Mouse (Mus musculus) left cerebral cortex, adult 11 months (tissue): ENCODE measurements around the gene Ganab.

Experiments
- DNase-seq: peaks from one replicate; pipeline ENCODE4 v3.0.0; 2022; ENCODE audit warnings: low spot score

Gene Ganab

GRCm38 (mm10) chr19:8929224-8930088 lies 31.6 kb downstream of the Ganab start, which contains the start of the genes Rom1 and Eml3:
TSS of gene Rom1 (minus strand) at chr19:8929356.
TSS of gene Eml3 (plus strand) at chr19:8929552.
- DNase-seq: no peak

GRCm38 (mm10) chr19:8930117-8930516 lies 32.2 kb downstream of the Ganab start:
- no peak for DNase-seq

GRCm38 (mm10) chr19:8930771-8931170 lies 32.9 kb downstream of the Ganab start:
- DNase-seq: no peak

GRCm38 (mm10) chr19:8936736-8937135 lies 38.9 kb downstream of the Ganab start:
- DNase-seq: no peak

GRCm38 (mm10) chr19:8940526-8941133 lies 42.8 kb downstream of the Ganab start:
- DNase-seq: no peak

DNA sequence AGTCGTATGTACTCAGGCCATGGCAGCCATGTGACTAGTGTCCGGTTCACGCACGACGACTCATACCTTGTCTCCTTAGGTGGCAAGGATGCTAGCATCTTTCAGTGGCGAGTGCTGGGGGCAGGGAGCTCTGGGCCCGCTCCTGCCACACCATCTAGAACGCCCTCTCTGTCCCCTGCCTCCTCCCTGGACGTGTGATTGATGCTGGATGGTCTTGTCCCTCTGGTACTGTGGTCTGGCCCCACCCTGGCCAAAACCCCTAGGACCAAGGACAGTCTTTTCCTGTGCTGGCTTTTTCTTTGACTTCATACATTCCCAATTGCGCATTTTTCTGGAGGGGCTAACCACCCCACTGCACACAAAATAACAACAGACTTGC lies 43.3 kb downstream of the Ganab start:
- DNase-seq: no peak

DNA sequence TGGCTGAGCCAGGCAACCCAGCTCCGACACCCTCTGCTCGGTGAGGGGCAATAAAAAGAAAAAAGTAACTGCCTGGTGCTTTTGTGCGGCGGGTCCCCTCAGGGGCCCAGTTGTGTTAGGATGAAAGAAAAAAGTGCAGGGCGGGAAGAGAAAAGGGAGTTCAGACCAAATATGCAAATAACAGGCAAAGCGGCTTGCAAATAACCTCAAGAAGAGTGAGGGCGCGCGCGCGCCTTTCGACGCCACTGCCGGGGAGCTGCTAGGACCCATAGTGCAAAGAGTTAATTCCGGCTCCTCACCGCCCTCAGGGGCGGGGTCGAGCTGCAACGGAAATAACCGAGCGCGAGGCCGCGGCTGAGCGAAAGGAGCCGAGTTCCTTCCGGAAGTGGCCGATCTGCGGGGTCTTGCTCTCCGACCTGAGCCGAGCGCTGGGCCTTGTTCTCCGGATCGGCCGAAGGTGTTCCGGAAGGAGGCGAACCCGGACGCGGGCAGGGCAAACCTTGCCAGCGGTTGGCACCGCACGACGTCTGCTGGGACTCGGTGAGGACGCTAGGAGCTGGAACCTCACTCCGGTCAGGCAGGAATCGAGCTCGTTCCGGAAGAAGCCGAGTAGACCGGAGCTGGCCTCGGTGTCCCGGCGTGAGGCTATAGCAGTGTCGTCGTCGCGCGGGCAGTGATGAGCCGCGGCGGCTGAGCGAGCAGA lies 43.8 kb downstream of the Ganab start, which contains the start of gene Mta2:
TSS of gene Mta2 (plus strand) at position 361 of the 703 bp plus-strand sequence.
- peak; percentile 88 for DNase-seq

DNA sequence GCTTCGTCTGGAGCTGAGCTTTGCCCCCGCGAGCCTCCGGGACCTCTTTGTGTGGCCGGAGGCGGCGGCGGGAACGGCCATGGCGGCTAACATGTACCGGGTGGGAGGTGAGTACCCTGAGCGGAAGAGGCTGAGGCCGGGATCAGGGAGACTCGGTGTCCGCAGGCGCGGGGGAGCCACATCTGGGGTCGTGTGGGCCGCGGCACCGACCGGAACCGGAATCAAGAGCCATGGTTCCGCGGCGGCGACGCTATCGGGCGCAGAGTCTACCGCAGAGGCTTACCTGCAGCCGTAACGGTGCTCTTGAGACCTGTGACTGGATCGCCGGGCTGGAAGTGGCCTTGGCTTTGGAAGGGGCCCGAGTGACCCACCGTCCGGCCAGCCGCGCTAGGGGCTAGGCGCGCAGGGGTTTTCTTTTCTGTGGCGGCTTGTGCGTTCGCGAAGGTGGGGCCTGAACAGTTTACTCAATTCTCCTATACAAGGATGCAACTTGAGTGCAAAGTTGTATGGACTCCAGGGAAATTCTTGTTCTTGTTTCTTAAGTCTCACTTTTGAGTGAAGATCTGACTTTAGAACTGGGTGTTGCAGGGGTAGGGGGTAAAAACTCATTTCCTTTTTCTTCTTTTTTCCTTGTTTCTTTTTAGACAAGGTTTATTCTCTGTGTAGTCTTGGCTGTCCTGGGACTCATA lies 44.5 kb downstream of the Ganab start:
- DNase-seq: no peak

- no peak for DNase-seq
Measured at GRCm38 (mm10) chr19:8943047-8943446, 45.2 kb downstream of the Ganab start.

- no peak for DNase-seq
Measured at GRCm38 (mm10) chr19:8944062-8944461, 46.2 kb downstream of the Ganab start.

DNA sequence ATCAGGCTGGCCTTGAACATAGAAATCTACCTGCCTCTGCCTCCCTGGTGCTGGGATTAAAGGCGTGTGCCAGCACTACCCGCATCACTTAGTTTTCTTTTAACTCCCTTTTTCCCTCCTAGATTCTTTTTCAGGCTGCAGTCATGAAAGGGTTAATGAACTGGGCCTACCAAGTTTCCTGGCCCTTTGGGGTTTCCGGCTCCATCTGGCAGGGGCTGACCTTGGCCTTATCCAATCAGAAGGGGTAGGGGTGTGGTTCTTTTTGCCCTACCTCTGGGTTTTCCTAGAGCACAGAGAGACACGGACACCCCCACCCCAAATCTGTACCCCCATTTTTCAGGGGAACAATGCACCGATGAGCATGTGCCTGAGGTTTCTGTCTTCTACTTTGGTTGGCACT lies 46.9 kb downstream of the Ganab start:
- DNase-seq: no peak

GRCm38 (mm10) chr19:8945251-8945650 lies 47.4 kb downstream of the Ganab start:
- no peak for DNase-seq

DNA sequence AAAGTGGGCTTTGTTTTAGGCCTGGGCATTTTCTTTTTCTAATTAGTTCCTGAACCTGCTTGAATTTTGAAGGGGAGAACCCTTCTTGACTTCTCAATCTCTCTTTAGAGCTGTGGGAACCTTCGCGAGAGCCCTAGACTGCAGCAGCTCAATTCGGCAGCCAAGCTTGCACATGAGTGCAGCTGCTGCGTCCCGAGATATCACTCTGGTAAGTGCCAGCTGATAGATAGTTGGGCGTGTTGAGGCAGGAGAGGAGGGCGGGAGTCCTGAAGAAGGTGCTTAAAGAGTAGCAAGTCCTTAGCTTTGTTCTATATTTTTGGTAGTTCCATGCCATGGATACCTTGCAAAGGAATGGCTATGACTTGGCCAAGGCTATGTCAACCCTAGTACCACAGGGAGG lies 49.1 kb downstream of the Ganab start:
- DNase-seq: no peak

DNA sequence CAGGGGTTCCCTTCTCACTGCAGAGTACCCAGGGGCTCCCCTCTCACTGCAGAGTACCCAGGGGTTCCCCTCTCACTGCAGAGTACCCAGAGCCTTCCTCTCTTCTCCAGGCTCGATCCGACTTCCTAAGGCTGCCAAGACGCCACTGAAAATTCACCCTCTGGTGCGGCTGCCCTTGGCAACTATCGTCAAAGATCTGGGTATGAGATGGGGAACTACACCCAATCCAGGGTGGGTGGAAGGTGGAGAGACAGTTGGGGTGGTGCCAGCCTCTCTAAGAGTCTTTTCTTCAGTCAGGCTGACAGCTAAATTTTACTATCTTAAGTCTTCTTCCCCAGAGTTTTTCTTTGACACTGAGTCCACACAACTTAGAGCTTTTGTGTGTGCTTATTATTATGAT lies 52.3 kb downstream of the Ganab start:
- no peak for DNase-seq

- DNase-seq: no peak
Measured at GRCm38 (mm10) chr19:8952241-8952640, 54.4 kb downstream of the Ganab start.

DNA sequence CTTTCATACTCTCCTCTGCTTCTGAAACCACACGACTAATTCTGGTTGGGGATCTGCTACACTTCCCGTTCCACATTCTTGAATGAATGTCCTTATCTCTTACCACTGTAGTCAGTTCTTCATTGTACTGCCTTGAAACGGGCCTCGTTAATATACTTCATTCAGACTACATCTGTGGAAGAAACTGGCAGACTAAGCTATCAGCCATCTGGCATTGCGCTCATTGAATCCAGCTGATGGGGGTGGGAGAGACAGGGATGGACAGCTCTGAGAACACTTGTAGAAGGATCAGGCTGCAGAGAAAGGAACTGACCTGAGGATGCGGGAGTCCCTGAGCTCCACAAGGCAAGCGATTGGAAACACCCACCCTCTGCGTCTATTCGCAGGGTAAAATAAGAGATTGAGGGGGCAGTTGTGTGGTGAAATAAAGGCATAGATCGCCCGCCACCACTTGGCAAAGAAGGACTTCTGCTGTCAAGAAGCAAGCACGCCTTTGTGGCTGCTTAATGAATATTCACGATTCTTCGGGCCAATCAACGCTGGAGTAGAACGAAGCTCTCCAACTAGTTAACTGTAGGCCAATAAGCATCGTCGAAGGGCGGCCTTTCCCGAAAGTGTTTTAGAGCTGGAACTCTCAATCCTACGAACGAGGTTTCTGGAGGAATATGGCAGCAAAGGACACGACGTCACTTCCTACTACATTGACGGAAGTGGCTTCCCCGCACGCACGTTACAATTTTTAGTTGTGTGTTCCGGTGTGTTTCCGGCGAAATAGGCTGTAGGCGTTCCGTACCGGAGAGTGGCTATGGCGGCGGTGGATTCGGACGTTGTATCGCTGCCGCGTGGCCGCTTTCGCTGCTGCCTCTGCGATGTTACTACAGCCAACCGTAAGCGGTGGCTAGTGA lies 55.5 kb downstream of the Ganab start, which contains the start of gene Tut1:
TSS of gene Tut1 (plus strand) at position 713 of the 905 bp plus-strand sequence.
- peak; percentile 93 for DNase-seq

DNA sequence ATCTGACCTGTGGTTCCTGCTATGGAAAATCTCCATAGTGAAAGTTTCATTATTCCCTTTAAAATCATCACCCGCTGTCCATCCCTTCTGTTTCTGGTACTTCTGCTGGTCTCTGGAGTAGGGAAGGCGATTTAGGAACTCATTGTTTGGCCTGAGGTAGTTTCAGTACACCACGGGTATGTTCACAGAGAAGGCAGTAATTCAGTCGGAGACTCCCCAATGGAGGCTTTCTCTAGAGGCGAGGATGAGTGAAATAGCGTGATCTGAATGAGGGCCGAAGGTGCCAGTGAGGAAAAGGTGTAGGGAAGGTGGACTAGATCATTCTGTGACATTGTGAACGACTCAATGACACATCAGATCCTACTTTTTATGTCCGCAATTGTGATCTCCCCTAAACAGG lies 56.3 kb downstream of the Ganab start:
- no peak for DNase-seq

DNA sequence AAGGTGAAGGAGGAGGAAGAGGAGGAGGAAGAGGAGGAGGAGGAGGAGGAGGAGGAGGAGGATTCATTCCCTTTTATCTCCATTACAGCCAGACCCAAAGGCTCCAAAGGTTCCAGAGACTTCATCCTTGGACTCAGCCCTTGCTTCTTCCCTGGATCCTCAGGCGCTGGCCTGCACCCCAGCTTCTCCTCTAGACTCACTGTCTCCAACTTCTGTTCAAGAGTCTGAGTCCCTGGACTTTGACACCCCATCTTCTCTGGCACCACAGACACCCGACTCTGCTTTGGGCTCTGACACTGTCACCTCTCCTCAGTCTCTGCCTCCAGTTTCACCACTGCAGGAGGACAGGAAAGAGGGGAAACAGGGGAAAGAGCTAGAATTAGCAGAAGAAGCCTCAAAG lies 64.4 kb downstream of the Ganab start:
- DNase-seq: no peak

DNA sequence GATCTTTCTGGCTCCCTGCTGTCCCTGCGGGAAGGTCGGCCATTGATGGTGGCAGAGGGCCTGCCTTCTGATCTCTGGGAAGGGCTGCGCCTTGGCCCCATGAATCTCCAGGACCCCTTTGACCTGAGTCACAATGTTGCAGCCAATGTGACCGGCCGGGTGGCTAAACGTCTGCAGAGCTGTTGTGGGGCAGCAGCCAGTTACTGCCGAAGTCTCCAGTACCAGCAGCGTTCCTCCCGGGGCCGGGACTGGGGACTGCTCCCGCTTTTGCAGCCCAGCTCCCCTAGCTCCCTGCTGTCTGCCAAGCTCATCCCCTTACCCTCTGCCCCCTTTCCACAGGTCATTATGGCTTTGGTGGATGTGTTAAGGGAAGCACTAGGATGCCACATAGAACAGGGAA lies 67.2 kb downstream of the Ganab start:
- DNase-seq: no peak

DNA sequence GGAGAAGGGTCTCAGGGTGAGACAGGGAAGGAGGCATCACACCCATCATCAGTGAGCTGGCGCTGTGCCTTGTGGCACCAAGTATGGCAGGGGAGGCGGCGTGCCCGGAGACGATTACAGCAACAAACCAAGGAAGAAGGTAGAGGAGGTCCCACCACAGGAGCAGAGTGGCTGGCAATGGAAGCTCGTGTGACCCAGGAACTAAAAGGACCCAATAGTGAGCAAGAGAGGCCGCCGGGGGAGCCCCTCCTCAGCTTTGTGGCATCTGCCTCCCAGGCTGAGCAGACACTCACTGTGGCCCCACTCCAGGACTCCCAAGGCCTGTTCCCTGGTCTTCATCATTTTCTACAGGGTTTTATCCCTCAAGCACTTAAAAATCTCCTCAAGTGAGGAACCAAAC lies 67.9 kb downstream of the Ganab start:
- no peak for DNase-seq

DNA sequence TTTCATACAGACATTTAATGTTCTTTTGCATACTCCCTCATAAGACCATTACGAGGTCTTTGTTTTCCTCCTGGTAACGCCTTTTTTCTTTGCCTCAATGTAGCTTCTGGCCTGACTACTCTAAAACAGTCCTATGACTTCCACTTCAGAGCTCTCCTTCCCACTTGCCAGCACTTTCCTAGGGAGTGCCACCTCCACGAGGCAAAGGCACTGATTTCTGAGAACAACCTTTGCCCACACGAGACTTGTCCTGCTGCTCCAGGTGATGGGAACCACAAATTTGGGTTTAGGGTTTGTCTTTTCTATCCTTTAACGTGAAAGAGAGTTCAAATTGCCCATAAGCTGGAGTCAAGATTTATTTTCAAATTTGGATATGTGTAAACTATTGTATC lies 68.3 kb downstream of the Ganab start:
- DNase-seq: no peak
